Mouse (Mus musculus) hindbrain, embryonic 14.5 days (tissue): ENCODE results near the gene Lce1b. TPM values are rescaled to one million over a fixed set of nuclear protein-coding genes. Genes with fewer than 3 reads are reported as not detected.
"Not testable (repeated sequence)": the region's sequence is repeated elsewhere in the genome, so short reads cannot be mapped to it uniquely, and the experiment has no call there.

Source experiments
- ATAC-seq: fragments of 200-750 bp; cut with Nextera tagmentation; 2 replicates; pipeline ENCODE4 v1.8.0; 2017; ENCODE audit warnings: moderate number of reproducible peaks, mild to moderate bottlenecking, moderate TSS enrichment, moderate library complexity; ENCODE audit not compliant: low FRiP score
- DNase-seq: peaks from one replicate; pipeline ENCODE4 v3.0.0-alpha.2; 2015; ENCODE audit warnings: low spot score
- H3K27ac ChIP-seq: fragments of 300-500 bp; sonication (generic); 2 replicates; pipeline ENCODE4 v1.5.1; 2014; ENCODE audit warnings: mild to moderate bottlenecking, moderate library complexity
- H3K27me3 ChIP-seq: fragments of 300-500 bp; sonication (generic); 2 replicates; pipeline ENCODE4 v1.6.1; 2014; ENCODE audit warnings: mild to moderate bottlenecking, low read length, mixed read lengths; ENCODE audit not compliant: control insufficient read depth, insufficient read depth
- H3K36me3 ChIP-seq: fragments of 300-500 bp; sonication (generic); replicated peaks from 2 replicates; pipeline ENCODE4 v1.6.1; 2014; ENCODE audit not compliant: control insufficient read depth, insufficient read depth
- H3K4me1 ChIP-seq: fragments of 300-500 bp; sonication (generic); replicated peaks from 2 replicates; pipeline ENCODE4 v1.6.1; 2014; ENCODE audit warnings: antibody characterized with exemption, low read length, mixed read lengths; ENCODE audit not compliant: control insufficient read depth, insufficient read depth
- H3K4me2 ChIP-seq: fragments of 300-500 bp; sonication (generic); replicated peaks from 2 replicates; pipeline ENCODE4 v1.6.1; 2014; ENCODE audit warnings: mild to moderate bottlenecking, moderate library complexity
- H3K4me3 ChIP-seq: fragments of 300-500 bp; sonication (generic); replicated peaks from 2 replicates; pipeline ENCODE4 v1.5.1; 2014; ENCODE audit warnings: mild to moderate bottlenecking, low read length
- H3K9ac ChIP-seq: fragments of 300-500 bp; sonication (generic); 2 replicates; pipeline ENCODE4 v1.6.1; 2014
- H3K9me3 ChIP-seq: fragments of 300-500 bp; sonication (generic); 2 replicates; pipeline ENCODE4 v1.6.1; 2016; ENCODE audit warnings: low read length; ENCODE audit not compliant: control insufficient read depth
- WGBS: fragments of 180-500 bp; shearing (Covaris S2); extraction: QIAGEN DNeasy Blood & Tissue Kit; methylation state at CpG from one replicate; pipeline ENCODE4 v1.1.7; 2014; 5-methylcytosine and 5-hydroxymethylcytosine counted together
- polyA plus RNA-seq: library from polyadenylated mRNA; unstranded; fragments of >200 nt; fragmentation: Nextera tagmentation; extraction: Ambion mirVana; gene quantifications from 2 replicates; pipeline ENCODE4 v1.2.1, GENCODE M21; 2014

Gene Lce1b
- polyA plus RNA-seq: not detected in 2 replicates

DNA sequence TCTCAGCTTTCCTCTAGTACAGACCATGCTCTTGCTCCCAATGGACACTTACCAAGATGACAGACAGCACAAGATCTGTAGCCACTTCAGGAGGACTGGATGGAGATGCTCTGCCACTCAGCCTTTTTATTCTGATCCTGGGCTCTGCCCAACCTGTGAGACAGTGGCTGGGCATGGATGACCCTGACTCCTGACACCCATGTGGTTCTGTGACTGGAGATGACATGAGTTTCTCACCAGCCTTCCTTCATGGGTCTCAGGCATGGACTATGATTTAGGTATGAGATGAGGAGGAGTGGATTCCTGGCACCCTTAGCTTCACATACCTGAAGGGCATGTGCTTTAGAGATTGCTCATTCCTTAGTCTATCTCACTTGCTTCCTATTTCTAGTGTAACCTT, at the start of gene Lce1b:
Gene Lce1b (minus strand): TSS at position 101 of the 400 bp plus-strand sequence.
- ATAC-seq: no peak

GRCm38 (mm10) chr3:92694613-92695012, 37.9 kb upstream of the Lce1b start:
- Histone ChIP-seq H3K4me3 (no peak overlapping the region), H3K27ac (no peak overlapping the region), H3K4me2 (no peak overlapping the region), H3K36me3 (no peaks in the 10 kb centered on the region), H3K27me3 (no peaks in the 10 kb centered on the region), H3K9ac (no peak overlapping the region), H3K9me3 (no peaks in the 10 kb centered on the region), H3K4me1 (no peaks in the 10 kb centered on the region)
- no peak for ATAC-seq
- DNase-seq: no peak
- 8% methylated on average over 1 of the region's 1 CpGs for WGBS

More for the DNA sequence above, at the start of gene Lce1b:
- Histone ChIP-seq H3K9me3 (no peaks in the 10 kb centered on the region), H3K4me2 (no peak within 1 kb of the TSS), H3K9ac (no peak within 1 kb of the TSS), H3K36me3 (no peaks in the 10 kb centered on the region), H3K4me1 (no peaks in the 10 kb centered on the region), H3K4me3 (no peak within 1 kb of the TSS), H3K27me3 (no peaks in the 10 kb centered on the region), H3K27ac (no peak within 1 kb of the TSS)
- DNase-seq: no peak

- no peak overlapping the region for H3K9ac ChIP-seq
- no peak overlapping the region for H3K27ac ChIP-seq
- no peaks in the 10 kb centered on the region for H3K4me1 ChIP-seq
- H3K36me3 ChIP-seq: no peaks in the 10 kb centered on the region
- DNase-seq (no peak), ATAC-seq (no peak)
- no peaks in the 10 kb centered on the region for H3K9me3 ChIP-seq
- H3K4me3 ChIP-seq: no peak overlapping the region
- H3K4me2 ChIP-seq: no peak overlapping the region
- H3K27me3 ChIP-seq: no peaks in the 10 kb centered on the region
Measured at GRCm38 (mm10) chr3:92691688-92692087, 35.0 kb upstream of the Lce1b start.

DNA sequence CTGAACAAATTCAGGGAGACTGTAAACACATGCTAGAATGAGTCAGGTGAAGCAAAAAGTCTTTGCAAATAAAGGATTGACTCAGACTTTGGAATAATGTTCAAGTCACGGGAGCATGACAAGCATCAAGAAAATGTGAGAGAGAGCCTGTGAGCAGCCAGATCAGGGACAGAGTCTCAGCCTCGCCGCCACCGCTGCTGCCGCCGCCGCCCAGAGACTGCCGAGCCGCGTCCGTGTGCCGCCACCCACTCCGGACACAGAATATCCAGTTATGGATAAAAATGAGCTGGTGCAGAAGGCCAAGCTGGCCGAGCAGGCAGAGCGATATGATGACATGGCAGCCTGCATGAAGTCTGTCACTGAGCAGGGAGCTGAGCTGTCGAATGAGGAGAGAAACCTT, 32.4 kb upstream of the Lce1b start:
- not testable (repeated sequence) for H3K27ac ChIP-seq, H3K27me3 ChIP-seq, H3K36me3 ChIP-seq, H3K4me3 ChIP-seq, H3K9ac ChIP-seq, DNase-seq, H3K4me2 ChIP-seq, H3K9me3 ChIP-seq, ATAC-seq, H3K4me1 ChIP-seq
- 80% methylated on average over 16 of the region's 16 CpGs for WGBS

GRCm38 (mm10) chr3:92687110-92687509, 30.4 kb upstream of the Lce1b start, which contains the start of gene Lce1d:
Gene Lce1d, minus strand, starts transcription at chr3:92687210.
- Histone ChIP-seq H3K4me1 (no peaks in the 10 kb centered on the region), H3K4me3 (no peak within 1 kb of the TSS), H3K9ac (no peak within 1 kb of the TSS), H3K27me3 (no peaks in the 10 kb centered on the region), H3K9me3 (no peaks in the 10 kb centered on the region), H3K27ac (no peak within 1 kb of the TSS), H3K4me2 (no peak within 1 kb of the TSS), H3K36me3 (no peaks in the 10 kb centered on the region)
- no peak for ATAC-seq
- DNase-seq: no peak
- 63% methylated on average over 2 of the region's 2 CpGs for WGBS

GRCm38 (mm10) chr3:92678947-92679346, 22.2 kb upstream of the Lce1b start, which contains the start of gene Lce1c:
Gene Lce1c, plus strand, starts transcription at chr3:92679247.
- Histone ChIP-seq H3K4me2 (no peak within 1 kb of the TSS), H3K36me3 (no peaks in the 10 kb centered on the region), H3K9ac (no peak within 1 kb of the TSS), H3K27ac (no peak within 1 kb of the TSS), H3K9me3 (no peaks in the 10 kb centered on the region), H3K4me3 (no peak within 1 kb of the TSS), H3K27me3 (no peaks in the 10 kb centered on the region), H3K4me1 (no peaks in the 10 kb centered on the region)
- 92% methylated on average over 4 of the region's 4 CpGs for WGBS
- no peak for DNase-seq
- ATAC-seq: no peak

DNA sequence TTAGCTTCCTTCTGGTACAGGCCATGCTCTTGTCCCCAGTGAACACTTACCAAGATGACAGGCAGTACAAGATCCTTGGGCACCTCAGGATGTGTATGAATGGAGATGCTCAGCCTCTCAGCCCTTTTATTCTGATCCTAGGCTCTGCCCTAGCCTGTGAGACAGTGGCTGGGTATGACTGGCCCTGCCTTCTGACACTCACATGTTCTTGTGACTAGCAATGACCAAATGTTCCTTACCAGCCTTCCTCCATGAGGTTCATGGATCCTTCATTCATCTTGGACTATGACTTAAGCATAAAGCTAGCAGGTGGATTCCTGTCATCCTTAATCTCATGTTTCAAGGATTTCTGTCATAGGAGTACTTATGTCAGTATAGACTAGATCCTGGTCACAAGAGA, 13.5 kb upstream of the Lce1b start, which contains the start of gene Lce1a2:
Gene Lce1a2 (minus strand): TSS at position 101 of the 400 bp plus-strand sequence.
- DNase-seq (no peak), ATAC-seq (no peak)
- Histone ChIP-seq H3K27me3 (no peaks in the 10 kb centered on the region), H3K36me3 (no peaks in the 10 kb centered on the region), H3K4me3 (no peak within 1 kb of the TSS), H3K4me2 (no peak within 1 kb of the TSS), H3K27ac (no peak within 1 kb of the TSS), H3K9ac (no peak within 1 kb of the TSS), H3K9me3 (no peaks in the 10 kb centered on the region), H3K4me1 (no peaks in the 10 kb centered on the region)

GRCm38 (mm10) chr3:92648207-92648606, 8.5 kb downstream of the Lce1b start, which contains the start of gene Lce1a1:
Gene Lce1a1, minus strand, starts transcription at chr3:92648307.
- Histone ChIP-seq H3K4me1 (no peaks in the 10 kb centered on the region), H3K27ac (no peak within 1 kb of the TSS), H3K9ac (no peak within 1 kb of the TSS), H3K4me2 (no peak within 1 kb of the TSS), H3K27me3 (no peaks in the 10 kb centered on the region), H3K36me3 (no peaks in the 10 kb centered on the region), H3K9me3 (no peaks in the 10 kb centered on the region), H3K4me3 (no peak within 1 kb of the TSS)
- 80% methylated on average over 1 of the region's 1 CpGs for WGBS
- ATAC-seq (no peak), DNase-seq (no peak)

- no peak overlapping the region for H3K4me3 ChIP-seq
- no peak overlapping the region for H3K27ac ChIP-seq
- H3K27me3 ChIP-seq: no peaks in the 10 kb centered on the region
- no peak overlapping the region for H3K9ac ChIP-seq
- no peaks in the 10 kb centered on the region for H3K36me3 ChIP-seq
- H3K4me2 ChIP-seq: no peak overlapping the region
- no peaks in the 10 kb centered on the region for H3K9me3 ChIP-seq
- 92% methylated on average over 15 of the region's 15 CpGs for WGBS
- DNase-seq (no peak), ATAC-seq (no peak)
- no peaks in the 10 kb centered on the region for H3K4me1 ChIP-seq
Measured at GRCm38 (mm10) chr3:92639854-92640253, 16.9 kb downstream of the Lce1b start.

DNA sequence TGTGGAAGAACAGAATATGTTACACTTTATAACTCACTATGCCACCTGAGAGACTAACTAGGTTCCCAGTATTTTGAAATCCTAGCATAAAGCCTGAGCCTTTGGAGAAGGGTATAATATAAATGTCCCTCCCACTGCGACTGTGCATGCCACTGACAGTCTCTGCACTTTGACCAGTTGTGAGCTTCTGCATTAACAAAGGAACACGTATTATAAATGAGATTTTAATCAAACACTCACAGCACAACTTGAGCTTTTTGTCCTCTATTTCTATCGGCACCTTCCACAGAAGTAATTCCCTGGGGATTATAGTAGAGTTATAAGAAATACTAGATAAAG, 18.1 kb downstream of the Lce1b start:
- no peak overlapping the region for H3K27ac ChIP-seq
- H3K9ac ChIP-seq: no peak overlapping the region
- no peaks in the 10 kb centered on the region for H3K4me1 ChIP-seq
- DNase-seq: no peak
- WGBS: 70% methylated on average over 3 of the region's 3 CpGs
- no peaks in the 10 kb centered on the region for H3K36me3 ChIP-seq
- H3K9me3 ChIP-seq: no peaks in the 10 kb centered on the region
- no peak overlapping the region for H3K4me3 ChIP-seq
- H3K4me2 ChIP-seq: no peak overlapping the region
- ATAC-seq: no peak
- no peaks in the 10 kb centered on the region for H3K27me3 ChIP-seq
